Mouse (Mus musculus) C2C12 (cell line): ENCODE results near the gene Il2rg.

Experiments used
- CEBPB ChIP-seq: IDR thresholded peaks from one replicate; pipeline ENCODE4 v1.6.1; 2011; ENCODE audit warnings: low read depth, mild to moderate bottlenecking, control low read depth, moderate library complexity
- CTCF ChIP-seq: IDR thresholded peaks from one replicate; pipeline ENCODE4 v1.5.1; 2011; ENCODE audit not compliant: control insufficient read depth, insufficient read depth, insufficient read length
- MYOD1 ChIP-seq: IDR thresholded peaks from one replicate; pipeline ENCODE4 v1.6.1; 2011; ENCODE audit warnings: low read depth; ENCODE audit not compliant: control insufficient read depth, insufficient read length

DNA sequence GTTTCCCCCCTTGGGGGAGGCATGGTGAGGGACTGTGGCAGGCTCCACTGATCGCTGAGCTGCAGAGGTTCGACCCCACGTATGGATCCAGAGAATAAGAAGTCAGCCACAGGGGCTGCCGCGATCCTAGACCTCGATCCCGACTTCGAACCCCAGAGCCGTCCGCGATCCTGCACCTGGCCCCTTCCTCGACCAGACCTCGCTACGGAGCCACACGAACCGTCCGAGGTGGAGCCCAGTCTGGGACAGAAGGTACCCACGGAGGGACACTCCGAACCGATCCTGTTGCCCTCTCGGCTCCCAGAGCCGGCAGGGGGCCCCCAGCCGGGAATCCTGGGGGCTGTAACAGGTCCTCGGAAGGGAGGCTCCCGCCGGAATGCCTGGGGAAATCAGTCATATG lies 13.3 kb downstream of the Il2rg start:
- no peak for TF ChIP-seq CTCF
- TF ChIP-seq CEBPB, result no peak
- no peak for TF ChIP-seq MYOD1
